Mouse (Mus musculus): ENCODE data around the gene Gm49333. TPM values are rescaled to one million over a fixed set of nuclear protein-coding genes. Genes with fewer than 3 reads are reported as not detected.

The Gm49333 gene
- polyA plus RNA-seq, 1 experiment = not detected

DNA sequence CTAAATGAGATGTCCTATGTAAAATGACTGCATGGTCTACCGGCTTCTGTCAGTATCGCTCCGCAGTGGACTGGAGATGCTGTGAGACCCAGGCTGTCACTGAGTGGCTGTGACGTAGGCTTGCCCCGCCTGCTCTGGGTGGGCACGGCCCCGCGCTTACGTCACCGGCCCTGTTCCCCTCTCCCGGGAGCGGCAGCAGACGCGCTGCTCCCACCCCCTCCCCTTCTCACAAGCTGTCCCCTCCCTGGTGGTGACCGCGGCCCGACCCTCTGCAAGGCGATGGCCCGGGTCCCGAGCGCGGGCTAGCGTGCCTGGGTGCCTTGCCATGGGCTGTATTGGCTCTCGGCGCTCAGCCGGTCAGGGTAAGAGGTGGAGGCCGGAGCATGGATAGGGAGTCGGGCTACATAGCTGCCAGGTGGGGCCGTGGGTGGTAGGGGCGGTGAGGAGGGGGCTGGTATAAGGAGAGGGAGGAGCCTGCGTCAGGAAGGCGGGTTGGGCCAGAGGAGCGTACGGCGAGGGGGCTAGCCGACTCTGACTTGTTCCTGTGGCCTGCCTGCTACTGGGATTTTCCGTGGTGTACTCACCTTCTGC lies 81.8 kb downstream of the Gm49333 start, which contains the start of gene Fam131a:
Gene Fam131a, plus strand, starts transcription at position 131 of the 591 bp plus-strand sequence.
- WGBS = under 1% methylated on average over 36 of the region's 37 CpGs
- peak; percentile 53; the same call in 1 of the 2 replicates for TF ChIP-seq POLR2A (IDR thresholded peaks at IDR 0.05; ENCODE audit: insufficient read depth, low read depth, low read length)
- no peak for TF ChIP-seq CTCF (IDR thresholded peaks at IDR 0.05; ENCODE audit: insufficient read depth, low read depth, low read length)
- peaks cover 28% of the 10 kb centered on the region for H3K4me1 ChIP-seq (ENCODE audit: control insufficient read depth, insufficient read depth, low read length)
- H3K27ac ChIP-seq (ENCODE audit: insufficient read depth, low read depth, low read length) = peak within 1 kb of the TSS; percentile 71
- H3K4me3 ChIP-seq (ENCODE audit: insufficient read depth, low read depth, low read length) = peak within 1 kb of the TSS; percentile 67

DNA sequence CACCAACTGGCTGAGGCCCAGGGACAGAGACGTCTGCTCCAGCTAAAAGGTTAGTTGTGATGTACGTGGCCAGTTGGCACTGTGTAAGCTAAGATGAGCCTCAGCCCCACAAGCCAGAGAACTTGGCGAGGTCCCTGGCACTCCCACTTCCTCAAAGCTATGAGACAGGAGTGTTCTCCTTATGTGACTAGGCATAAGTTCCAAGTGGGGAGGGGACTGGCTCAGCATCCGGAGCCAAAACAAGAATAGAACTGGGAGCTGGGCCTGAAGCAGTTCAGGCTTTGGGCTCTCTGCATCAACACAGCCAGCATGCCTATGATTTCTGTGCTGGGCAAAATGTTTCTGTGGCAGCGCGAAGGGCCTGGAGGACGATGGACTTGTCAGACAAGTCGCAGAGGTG lies 83.4 kb downstream of the Gm49333 start:
- 21% methylated on average over 8 of the region's 8 CpGs for WGBS
- peak overlapping the region; percentile 22 for H3K4me3 ChIP-seq (ENCODE audit: insufficient read depth, low read depth, low read length)

More for the DNA sequence above, 83.4 kb downstream of the Gm49333 start:
- Histone ChIP-seq H3K27ac (ENCODE audit: insufficient read depth, low read depth, low read length) (peak overlapping the region; percentile 91), H3K4me1 (ENCODE audit: control insufficient read depth, insufficient read depth, low read length) (peaks cover 28% of the 10 kb centered on the region)
- no peak for TF ChIP-seq POLR2A (IDR thresholded peaks at IDR 0.05; ENCODE audit: insufficient read depth, low read depth, low read length)
- no peak for TF ChIP-seq CTCF (IDR thresholded peaks at IDR 0.05; ENCODE audit: insufficient read depth, low read depth, low read length)

Other genes with a start within 250 kb of the Gm49333 start
- 577 and 578 TPM in 2 replicates for gene Abcc5, start 185.2 kb upstream of the Gm49333 start, polyA plus RNA-seq (2012; ENCODE audit: insufficient read depth, insufficient read length, low replicate concordance, missing spikeins)
- gene Eif2b5, start 112.8 kb upstream of the Gm49333 start, polyA plus RNA-seq (2012; ENCODE audit: insufficient read depth, insufficient read length, low replicate concordance, missing spikeins) = not detected in 2 replicates
- gene Dvl3, start 94.6 kb upstream of the Gm49333 start, polyA plus RNA-seq (2012; ENCODE audit: insufficient read depth, insufficient read length, low replicate concordance, missing spikeins) = 115 TPM in 1 of 2 replicates, not detected in the other
- 512 and 992 TPM in 2 replicates for gene Ap2m1, start 76.1 kb upstream of the Gm49333 start, polyA plus RNA-seq (2012; ENCODE audit: insufficient read depth, insufficient read length, low replicate concordance, missing spikeins)
- gene Abcf3, start 63.0 kb upstream of the Gm49333 start, polyA plus RNA-seq (2012; ENCODE audit: insufficient read depth, insufficient read length, low replicate concordance, missing spikeins) = not detected in 2 replicates
- not detected in 2 replicates for gene Vwa5b2, start 22.1 kb upstream of the Gm49333 start, polyA plus RNA-seq (2012; ENCODE audit: insufficient read depth, insufficient read length, low replicate concordance, missing spikeins)
- not detected in 2 replicates for gene Eef1akmt4, start within 50 bp of the Gm49333 start, polyA plus RNA-seq (2012; ENCODE audit: insufficient read depth, insufficient read length, low replicate concordance, missing spikeins)
- gene Alg3, start 125 bp downstream of the Gm49333 start, polyA plus RNA-seq (2012; ENCODE audit: insufficient read depth, insufficient read length, low replicate concordance, missing spikeins) = not detected in 2 replicates
- not detected in 2 replicates for gene Camk2n2, start 9.7 kb downstream of the Gm49333 start, polyA plus RNA-seq (2012; ENCODE audit: insufficient read depth, insufficient read length, low replicate concordance, missing spikeins)
- gene Ece2, start 18.2 kb downstream of the Gm49333 start, polyA plus RNA-seq (2012; ENCODE audit: insufficient read depth, insufficient read length, low replicate concordance, missing spikeins) = not detected in 2 replicates
- gene Psmd2, start 40.0 kb downstream of the Gm49333 start, polyA plus RNA-seq (2012; ENCODE audit: insufficient read depth, insufficient read length, low replicate concordance, missing spikeins) = 1,015 TPM in 1 of 2 replicates, not detected in the other
- gene Eif4g1, start 56.7 kb downstream of the Gm49333 start, polyA plus RNA-seq (2012; ENCODE audit: insufficient read depth, insufficient read length, low replicate concordance, missing spikeins) = 96.5 and 986 TPM in 2 replicates
- gene Fam131a, start 81.6 kb downstream of the Gm49333 start, polyA plus RNA-seq (2012; ENCODE audit: insufficient read depth, insufficient read length, low replicate concordance, missing spikeins) = not detected in 2 replicates
- gene Polr2h, start 106.1 kb downstream of the Gm49333 start, polyA plus RNA-seq (2012; ENCODE audit: insufficient read depth, insufficient read length, low replicate concordance, missing spikeins) = not detected in 2 replicates
- not detected in 2 replicates for gene Clcn2, start 106.1 kb downstream of the Gm49333 start, polyA plus RNA-seq (2012; ENCODE audit: insufficient read depth, insufficient read length, low replicate concordance, missing spikeins)
- gene Chrd, start 121.5 kb downstream of the Gm49333 start, polyA plus RNA-seq (2012; ENCODE audit: insufficient read depth, insufficient read length, low replicate concordance, missing spikeins) = not detected in 2 replicates
- not detected in 2 replicates for gene Thpo, start 122.9 kb downstream of the Gm49333 start, polyA plus RNA-seq (2012; ENCODE audit: insufficient read depth, insufficient read length, low replicate concordance, missing spikeins)